Mouse (Mus musculus): ENCODE results near the gene H2-Q6. TPM values are rescaled to one million over a fixed set of nuclear protein-coding genes. Genes with fewer than 3 reads are reported as not detected.

The H2-Q6 gene
- polyA plus RNA-seq, 1 experiment from 2014 or later: 10.9 TPM

Other genes with a start within 250 kb of the H2-Q6 start
- 10.5 and 11.6 TPM in 2 replicates for gene Aif1, start 248.8 kb upstream of the H2-Q6 start, polyA plus RNA-seq (2016; fragmentation: Nextera tagmentation; extraction: Ambion mirVana)
- 20.8 and 23.7 TPM in 2 replicates for gene Lst1, start 236.4 kb upstream of the H2-Q6 start, polyA plus RNA-seq (2016; fragmentation: Nextera tagmentation; extraction: Ambion mirVana)
- gene Ltb, start 230.4 kb upstream of the H2-Q6 start, polyA plus RNA-seq (2016; fragmentation: Nextera tagmentation; extraction: Ambion mirVana): 1.2 and 1.3 TPM in 2 replicates
- gene Tnf, start 222.8 kb upstream of the H2-Q6 start, polyA plus RNA-seq (2016; fragmentation: Nextera tagmentation; extraction: Ambion mirVana): 0.33 and 0.36 TPM in 2 replicates
- 0.12 TPM in 1 of 2 replicates, not detected in the other for gene Lta, start 219.5 kb upstream of the H2-Q6 start, polyA plus RNA-seq (2016; fragmentation: Nextera tagmentation; extraction: Ambion mirVana)
- 0.42 TPM in 1 of 2 replicates, not detected in the other for gene Gm16181, start 204.0 kb upstream of the H2-Q6 start, polyA plus RNA-seq (2016; fragmentation: Nextera tagmentation; extraction: Ambion mirVana)
- gene Atp6v1g2, start 191.2 kb upstream of the H2-Q6 start, polyA plus RNA-seq (2016; fragmentation: Nextera tagmentation; extraction: Ambion mirVana): 1.3 and 1.8 TPM in 2 replicates
- gene Nfkbil1, start 189.1 kb upstream of the H2-Q6 start, polyA plus RNA-seq (2016; fragmentation: Nextera tagmentation; extraction: Ambion mirVana): 5.7 and 6.4 TPM in 2 replicates
- gene Ddx39b, start 183.1 kb upstream of the H2-Q6 start, polyA plus RNA-seq (2016; fragmentation: Nextera tagmentation; extraction: Ambion mirVana): 258 and 267 TPM in 2 replicates
- gene H2-D1, start 162.1 kb upstream of the H2-Q6 start, polyA plus RNA-seq (2016; fragmentation: Nextera tagmentation; extraction: Ambion mirVana): 66.8 and 72.5 TPM in 2 replicates
- gene H2-Q1, start 104.4 kb upstream of the H2-Q6 start, polyA plus RNA-seq (2016; fragmentation: Nextera tagmentation; extraction: Ambion mirVana): 0.93 and 1.0 TPM in 2 replicates
- 0.72 and 0.85 TPM in 2 replicates for gene H2-Q2, start 82.6 kb upstream of the H2-Q6 start, polyA plus RNA-seq (2016; fragmentation: Nextera tagmentation; extraction: Ambion mirVana)
- gene H2-Q4, start 45.2 kb upstream of the H2-Q6 start, polyA plus RNA-seq (2016; fragmentation: Nextera tagmentation; extraction: Ambion mirVana): 1.9 and 2.3 TPM in 2 replicates
- 23.4 and 24.6 TPM in 2 replicates for gene H2-Q7, start 14.3 kb downstream of the H2-Q6 start, polyA plus RNA-seq (2016; fragmentation: Nextera tagmentation; extraction: Ambion mirVana)
- 102 TPM in 2 replicates for gene H2-Q10, start 45.2 kb downstream of the H2-Q6 start, polyA plus RNA-seq (2016; fragmentation: Nextera tagmentation; extraction: Ambion mirVana)
- gene Pou5f1, start 81.2 kb downstream of the H2-Q6 start, polyA plus RNA-seq (2016; fragmentation: Nextera tagmentation; extraction: Ambion mirVana): not detected in 2 replicates
- 42.2 and 42.4 TPM in 2 replicates for gene Tcf19, start 92.0 kb downstream of the H2-Q6 start, polyA plus RNA-seq (2016; fragmentation: Nextera tagmentation; extraction: Ambion mirVana)
- gene Cchcr1, start 92.2 kb downstream of the H2-Q6 start, polyA plus RNA-seq (2016; fragmentation: Nextera tagmentation; extraction: Ambion mirVana): 10.4 and 14.1 TPM in 2 replicates
- gene Psors1c2, start 108.4 kb downstream of the H2-Q6 start, polyA plus RNA-seq (2016; fragmentation: Nextera tagmentation; extraction: Ambion mirVana): 0.14 and 0.22 TPM in 2 replicates
- gene Cdsn, start 127.3 kb downstream of the H2-Q6 start, polyA plus RNA-seq (2016; fragmentation: Nextera tagmentation; extraction: Ambion mirVana): not detected in 2 replicates
- gene 2300002M23Rik, start 142.6 kb downstream of the H2-Q6 start, polyA plus RNA-seq (2016; fragmentation: Nextera tagmentation; extraction: Ambion mirVana): not detected in 2 replicates
- not detected in 2 replicates for gene Sfta2, start 176.7 kb downstream of the H2-Q6 start, polyA plus RNA-seq (2016; fragmentation: Nextera tagmentation; extraction: Ambion mirVana)
- gene Gm9573, start 201.8 kb downstream of the H2-Q6 start, polyA plus RNA-seq (2016; fragmentation: Nextera tagmentation; extraction: Ambion mirVana): not detected in 2 replicates
- 0.05 TPM in 1 of 2 replicates, not detected in the other for gene Mucl3, start 218.8 kb downstream of the H2-Q6 start, polyA plus RNA-seq (2016; fragmentation: Nextera tagmentation; extraction: Ambion mirVana)
- 10.7 and 11.8 TPM in 2 replicates for gene Vars2, start 242.7 kb downstream of the H2-Q6 start, polyA plus RNA-seq (2016; fragmentation: Nextera tagmentation; extraction: Ambion mirVana)
- 38.3 and 44.0 TPM in 2 replicates for gene Gtf2h4, start 248.9 kb downstream of the H2-Q6 start, polyA plus RNA-seq (2016; fragmentation: Nextera tagmentation; extraction: Ambion mirVana)